ENCODE assay signal across 14 mouse cellular contexts in genomic region chr11:54774282-54775078, GRCm38 (mm10). TPM values are rescaled to one million over a fixed set of nuclear protein-coding genes. Genes with fewer than 3 reads are reported as not detected.
DNase-seq lines count a peak whose midpoint lies in the region; ATAC-seq and TF ChIP-seq lines count a peak whose summit lies in the region.
"Had no signal": no experiment of that assay in that cellular context is flagged by ENCODE, and none has a peak within 500 bp of the region (broad histone marks: within the 10 kb centered on the region; RNA-seq: fewer than 3 reads in every experiment).

No protein-coding gene starts in this region.

- TF ChIP-seq CTCF in kidney, adult 2 months (conservative IDR thresholded peaks at IDR 0.05; ENCODE audit: insufficient read depth, insufficient read length, low read depth, low read length), result no peak
- no peak for TF ChIP-seq CTCF in CH12.LX (conservative IDR thresholded peaks at IDR 0.05 in 1 of 2, IDR thresholded peaks at IDR 0.05 in 1 of 2; ENCODE audit: low read depth in 2 of 2, low read length in 2 of 2)
- TF ChIP-seq CTCF in liver, postnatal 0 days (IDR thresholded peaks at IDR 0.05; ENCODE audit: low read depth), result no peak

- no peak overlapping the region for H3K4me3 ChIP-seq in kidney, adult 2 months (ENCODE audit: insufficient read depth, low read depth, low read length)
- H3K4me3 ChIP-seq in CH12.LX (replicated peaks in 1 of 3; ENCODE audit: low read depth in 2 of 3, low read length in 2 of 3, poor library complexity in 1 of 3), result peak overlapping the region in 1 of 3 experiments; percentile 0
- no peak overlapping the region for H3K4me3 ChIP-seq in liver, postnatal 0 days (ENCODE audit: low read depth, low read length)
- no peak overlapping the region for H3K4me3 ChIP-seq in intestine, embryonic 15.5 days (replicated peaks)

- TF ChIP-seq POLR2A in kidney, adult 2 months (IDR thresholded peaks at IDR 0.05; ENCODE audit: low read depth, low read length), result no peak
- no peak for TF ChIP-seq POLR2A in CH12.LX (IDR thresholded peaks at IDR 0.05; ENCODE audit: low read depth, low read length)

- 0 out of 2 replicates have a peak, but pooled peaks cover 3% of the 10 kb centered on the region for H3K4me1 ChIP-seq in kidney, adult 2 months (ENCODE audit: control insufficient read depth, insufficient read depth, low read length)
- peaks cover 13 to 98% of the 10 kb centered on the region in 2 experiments for H3K4me1 ChIP-seq in CH12.LX (ENCODE audit: control insufficient read depth in 1 of 2, insufficient read depth in 2 of 2)
- H3K4me1 ChIP-seq in liver, postnatal 0 days (ENCODE audit: insufficient read depth), result peaks cover 38% of the 10 kb centered on the region
- peaks cover 13% of the 10 kb centered on the region for H3K4me1 ChIP-seq in intestine, embryonic 15.5 days (replicated peaks)

- H3K27ac ChIP-seq in kidney, adult 2 months (ENCODE audit: insufficient read depth, low read depth, low read length), result peak overlapping the region; percentile 2; the same call in 1 of the 2 replicates
- peak overlapping the region; percentile 51 for H3K27ac ChIP-seq in CH12.LX (ENCODE audit: insufficient read depth, low read depth)
- H3K27ac ChIP-seq in liver, postnatal 0 days (ENCODE audit: low read depth), result peak overlapping the region; percentile 60
- H3K27ac ChIP-seq in intestine, embryonic 15.5 days, result no peak overlapping the region

- DNase-seq in kidney, adult 2 months, result peak; percentile 25
- DNase-seq in kidney, adult 8-10 months, result no peak
- DNase-seq in 416B (ENCODE audit: low read depth) (peak; percentile 45), CH12.LX (ENCODE audit: extremely low read depth) (no peak)
- no peak for DNase-seq in liver, postnatal 0 days
- DNase-seq in adrenal gland, postnatal 36 days, result no peak
- no peak for DNase-seq in gastrocnemius, postnatal 36 days
- DNase-seq: adrenal gland, postnatal 14 days; cerebellum, postnatal 14 days; gastrocnemius, postnatal 10 days; lung, postnatal 36 days had no signal

- H3K36me3 ChIP-seq in kidney, adult 2 months (ENCODE audit: control insufficient read depth, insufficient read depth, low read length), result no peaks in the 10 kb centered on the region
- H3K36me3 ChIP-seq in CH12.LX (replicated peaks in 1 of 2; ENCODE audit: control insufficient read depth in 1 of 2, insufficient read depth in 1 of 2, low read length in 1 of 2), result peaks cover 0 to 13% of the 10 kb centered on the region in 2 experiments
- no peaks in the 10 kb centered on the region for H3K36me3 ChIP-seq in liver, postnatal 0 days (replicated peaks; ENCODE audit: insufficient read depth, low read length)
- no peaks in the 10 kb centered on the region for H3K36me3 ChIP-seq in intestine, embryonic 15.5 days
- H3K36me3 ChIP-seq: G1E had no signal

- WGBS in kidney, adult 2 months, result 64% methylated on average over 7 of the region's 7 CpGs
- WGBS in liver, postnatal 0 days (ENCODE audit: insufficient replicate concordance), result 44% methylated on average over 7 of the region's 7 CpGs
- WGBS in intestine, embryonic 15.5 days, result 69% methylated on average over 7 of the region's 7 CpGs

- peak overlapping the region; percentile 41 for H3K9ac ChIP-seq in CH12.LX (ENCODE audit: insufficient read depth, low read depth)
- H3K9ac ChIP-seq in liver, postnatal 0 days (replicated peaks), result no peak overlapping the region
- no peak overlapping the region for H3K9ac ChIP-seq in intestine, embryonic 15.5 days

- TF ChIP-seq RAD21 in CH12.LX (IDR thresholded peaks at IDR 0.05; ENCODE audit: low read depth, low read length), result no peak

- in situ Hi-C loops in CH12.LX (cut with MboI; ENCODE audit: low pct_ligation_motif_present, low pct_unique_long_range_greater_than_20kb, low sequenced_read_pairs), result loop anchor here (5.0 to 10.0 kb wide), 2 partner anchors 32 to 80 kb away; no protein-coding TSS in a partner anchor

- intact Hi-C loops in gastrocnemius, postnatal 36 days (cut with DNase I), result no loop called here

- no peaks in the 10 kb centered on the region for H3K9me3 ChIP-seq in CH12.LX (replicated peaks; ENCODE audit: low read length)
- H3K9me3 ChIP-seq in liver, postnatal 0 days (ENCODE audit: low read length), result no peaks in the 10 kb centered on the region
- H3K9me3 ChIP-seq in intestine, embryonic 15.5 days, result no peaks in the 10 kb centered on the region
- H3K9me3 ChIP-seq: G1E had no signal

- no peak for TF ChIP-seq EP300 in CH12.LX (IDR thresholded peaks at IDR 0.05; ENCODE audit: low read length)
- no peak for TF ChIP-seq EP300 in liver, postnatal 0 days (IDR thresholded peaks at IDR 0.05; ENCODE audit: low read depth)

- dilution Hi-C loops in CH12.LX (cut with MboI; ENCODE audit: extremely low pct_ligation_motif_present, extremely low pct_unique_long_range_greater_than_20kb, low sequenced_read_pairs), result no loop called here

- peak overlapping the region; percentile 91 for H3K4me2 ChIP-seq in CH12.LX (ENCODE audit: insufficient read depth, low read depth, poor library complexity, severe bottlenecking)
- H3K4me2 ChIP-seq in liver, postnatal 0 days (ENCODE audit: low read depth, low read length), result peak overlapping the region; percentile 48
- no peak overlapping the region for H3K4me2 ChIP-seq in intestine, embryonic 15.5 days (replicated peaks)

- H3K79me2 ChIP-seq in CH12.LX (replicated peaks; ENCODE audit: control insufficient read depth, extremely low read depth, insufficient read depth, poor library complexity, severe bottlenecking), result peaks cover 88% of the 10 kb centered on the region

- no peaks in the 10 kb centered on the region for H3K27me3 ChIP-seq in kidney, adult 2 months (replicated peaks; ENCODE audit: control insufficient read depth, insufficient read depth, low read length)
- no peaks in the 10 kb centered on the region for H3K27me3 ChIP-seq in CH12.LX (replicated peaks)
- no peaks in the 10 kb centered on the region for H3K27me3 ChIP-seq in liver, postnatal 0 days (ENCODE audit: insufficient read depth, low read length)
- H3K27me3 ChIP-seq in intestine, embryonic 15.5 days (replicated peaks), result no peaks in the 10 kb centered on the region

- no peak for ATAC-seq in liver, postnatal 0 days
- no peak for ATAC-seq in intestine, embryonic 15.5 days
- ATAC-seq: intestine, embryonic 16.5 days had no signal

TF ChIP-seq in CH12.LX, 34 proteins besides CTCF, POLR2A, EP300 and RAD21:
- TF ChIP-seq SIN3A (IDR thresholded peaks at IDR 0.05; ENCODE audit: low read length), result no peak
- no peak for TF ChIP-seq NELFE (IDR thresholded peaks at IDR 0.05; ENCODE audit: low read depth, low read length)
- TF ChIP-seq ZC3H11A (IDR thresholded peaks at IDR 0.05; ENCODE audit: low read depth, low read length), result no peak
- no peak for TF ChIP-seq ZKSCAN1 (IDR thresholded peaks at IDR 0.05; ENCODE audit: borderline replicate concordance, low read depth, low read length)
- TF ChIP-seq ZNF384 (IDR thresholded peaks at IDR 0.05; ENCODE audit: low read depth, low read length), result no peak
- no peak for TF ChIP-seq ZMIZ1 (IDR thresholded peaks at IDR 0.05; ENCODE audit: low read depth, low read length)

RNA-seq across cellular contexts. Expression of gene Cdc42se2, which starts 13.0 kb away (rescaled TPM):
- 26.5 and 30.6 TPM in 2 replicates for polyA plus RNA-seq in kidney, adult 2 months (2012; rRNA removed)
- total RNA-seq in CH12.LX (2012; rRNA removed) (97.9 and 99.1 TPM in 2 replicates), CH12.LX (2014; rRNA removed) (215 and 227 TPM in 2 replicates)
- polyA plus RNA-seq in CH12.LX (2012; ENCODE audit: insufficient read length, low read depth), result 84.7 and 97.4 TPM in 2 replicates
- polyA plus RNA-seq in liver, postnatal 0 days (2015; fragmentation: Nextera tagmentation; extraction: Ambion mirVana), result 13.7 and 15.4 TPM in 2 replicates
- polyA plus RNA-seq in intestine, embryonic 15.5 days (2015; fragmentation: Nextera tagmentation; extraction: Ambion mirVana), result 70.6 and 72.5 TPM in 2 replicates
- total RNA-seq in adrenal gland, postnatal 36 days (2021), result 10 to 100 TPM; 20.5 to 24.5 TPM
- total RNA-seq in gastrocnemius, postnatal 36 days (2021), result 10 to 100 TPM; 13.8 to 16.3 TPM

Comparison
In these comparisons a context has a peak if more than half of its experiments do, and no peak if none do; other contexts are left out.
1. DNase-seq: peak in kidney, adult 2 months (single experiment) and 416B (single experiment); none in kidney, adult 8-10 months (0 of 2), CH12.LX (single experiment), liver, postnatal 0 days (single experiment), adrenal gland, postnatal 36 days (0 of 2) and gastrocnemius, postnatal 36 days (0 of 2).